Mouse (Mus musculus) neural tube, embryonic 13.5 days (tissue): ENCODE results near the gene Tpcn1. TPM values are rescaled to one million over a fixed set of nuclear protein-coding genes. Genes with fewer than 3 reads are reported as not detected.

ENCODE experiments used
- ATAC-seq: fragments of 200-750 bp; cut with Nextera tagmentation; 2 replicates; pipeline ENCODE4 v1.8.0; 2017; ENCODE audit warnings: low read depth, mild to moderate bottlenecking, moderate TSS enrichment, moderate library complexity
- H3K27ac ChIP-seq: fragments of 300-500 bp; sonication (generic); replicated peaks from 2 replicates; pipeline ENCODE4 v1.5.1; 2015; ENCODE audit warnings: moderate library complexity, mild to moderate bottlenecking, inconsistent platforms
- H3K27me3 ChIP-seq: fragments of 300-500 bp; sonication (generic); 2 replicates; pipeline ENCODE4 v1.6.1; 2015; ENCODE audit warnings: mild to moderate bottlenecking, inconsistent platforms
- H3K36me3 ChIP-seq: fragments of 300-500 bp; sonication (generic); 2 replicates; pipeline ENCODE4 v1.6.1; 2015; ENCODE audit warnings: mild to moderate bottlenecking, inconsistent platforms
- H3K4me1 ChIP-seq: fragments of 300-500 bp; sonication (generic); replicated peaks from 2 replicates; pipeline ENCODE4 v1.6.1; 2015; ENCODE audit warnings: inconsistent platforms
- H3K4me2 ChIP-seq: fragments of 300-500 bp; sonication (generic); 2 replicates; pipeline ENCODE4 v1.6.1; 2015; ENCODE audit warnings: inconsistent platforms, mild to moderate bottlenecking, moderate library complexity
- H3K4me3 ChIP-seq: fragments of 300-500 bp; sonication (generic); 2 replicates; pipeline ENCODE4 v1.5.1; 2015; ENCODE audit warnings: mild to moderate bottlenecking, inconsistent platforms
- H3K9ac ChIP-seq: fragments of 300-500 bp; sonication (generic); 2 replicates; pipeline ENCODE4 v1.6.1; 2015; ENCODE audit warnings: moderate library complexity, mild to moderate bottlenecking, inconsistent platforms
- H3K9me3 ChIP-seq: fragments of 300-500 bp; sonication (generic); 2 replicates; pipeline ENCODE4 v1.6.1; 2016; ENCODE audit warnings: inconsistent platforms
- WGBS: fragments of 180-500 bp; shearing (Covaris S2); methylation state at CpG from one replicate; pipeline ENCODE4 v1.1.7; 2015; 5-methylcytosine and 5-hydroxymethylcytosine counted together
- polyA plus RNA-seq: library from polyadenylated mRNA; unstranded; fragments of >200 nt; fragmentation: Nextera tagmentation; extraction: Ambion mirVana; gene quantifications from 2 replicates; pipeline ENCODE4 v1.2.1, GENCODE M21; 2015

Tpcn1 gene
- polyA plus RNA-seq, 1 experiment from 2014 or later = 22.4 TPM

GRCm38 (mm10) chr5:120563914-120564311 is 24.6 kb downstream of the Tpcn1 start:
- no peaks in the 10 kb centered on the region for H3K9me3 ChIP-seq
- no peaks in the 10 kb centered on the region for H3K27me3 ChIP-seq
- peak overlapping the region; percentile 12; the same call in 1 of the 2 replicates for H3K9ac ChIP-seq
- no peak overlapping the region for H3K4me3 ChIP-seq
- no peaks in the 10 kb centered on the region for H3K36me3 ChIP-seq
- H3K27ac ChIP-seq = peak overlapping the region; percentile 83
- peaks cover 94% of the 10 kb centered on the region for H3K4me1 ChIP-seq
- WGBS = 43% methylated on average over 4 of the region's 4 CpGs
- no peak for ATAC-seq
- no peak overlapping the region for H3K4me2 ChIP-seq

GRCm38 (mm10) chr5:120562956-120563913 is 25.2 kb downstream of the Tpcn1 start:
- no peaks in the 10 kb centered on the region for H3K27me3 ChIP-seq
- no peak overlapping the region for H3K4me3 ChIP-seq
- WGBS = 55% methylated on average over 28 of the region's 28 CpGs
- peak overlapping the region; percentile 83 for H3K27ac ChIP-seq
- 0 out of 2 replicates have a peak overlapping the region, but pooled peaks have one; percentile 1 for H3K4me2 ChIP-seq
- no peaks in the 10 kb centered on the region for H3K36me3 ChIP-seq
- H3K9me3 ChIP-seq = no peaks in the 10 kb centered on the region
- peak overlapping the region; percentile 38; the same call in 1 of the 2 replicates for H3K9ac ChIP-seq
- H3K4me1 ChIP-seq = peaks cover 94% of the 10 kb centered on the region
- ATAC-seq = no peak

- Histone ChIP-seq H3K4me2 (peak overlapping the region; percentile 20), H3K27me3 (no peaks in the 10 kb centered on the region), H3K36me3 (peaks cover 19% of the 10 kb centered on the region), H3K9ac (0 out of 2 replicates have a peak overlapping the region, but pooled peaks have one; percentile 12), H3K4me3 (no peak overlapping the region), H3K9me3 (no peaks in the 10 kb centered on the region), H3K4me1 (peaks cover 70% of the 10 kb centered on the region), H3K27ac (peak overlapping the region; percentile 66)
- no peak; the same call in 1 of the 2 replicates for ATAC-seq
- WGBS = 8% methylated on average over 16 of the region's 16 CpGs
Observed at GRCm38 (mm10) chr5:120560616-120561311, 27.7 kb downstream of the Tpcn1 start.

GRCm38 (mm10) chr5:120560129-120560615 is 28.3 kb downstream of the Tpcn1 start:
- H3K9me3 ChIP-seq = no peaks in the 10 kb centered on the region
- H3K4me2 ChIP-seq = peak overlapping the region; percentile 20
- ATAC-seq = no peak
- H3K27me3 ChIP-seq = no peaks in the 10 kb centered on the region
- 57% methylated on average over 9 of the region's 9 CpGs for WGBS
- H3K27ac ChIP-seq = peak overlapping the region; percentile 66
- H3K4me3 ChIP-seq = no peak overlapping the region
- H3K4me1 ChIP-seq = peaks cover 64% of the 10 kb centered on the region
- H3K9ac ChIP-seq = 0 out of 2 replicates have a peak overlapping the region, but pooled peaks have one; percentile 12
- peaks cover 24% of the 10 kb centered on the region for H3K36me3 ChIP-seq

DNA sequence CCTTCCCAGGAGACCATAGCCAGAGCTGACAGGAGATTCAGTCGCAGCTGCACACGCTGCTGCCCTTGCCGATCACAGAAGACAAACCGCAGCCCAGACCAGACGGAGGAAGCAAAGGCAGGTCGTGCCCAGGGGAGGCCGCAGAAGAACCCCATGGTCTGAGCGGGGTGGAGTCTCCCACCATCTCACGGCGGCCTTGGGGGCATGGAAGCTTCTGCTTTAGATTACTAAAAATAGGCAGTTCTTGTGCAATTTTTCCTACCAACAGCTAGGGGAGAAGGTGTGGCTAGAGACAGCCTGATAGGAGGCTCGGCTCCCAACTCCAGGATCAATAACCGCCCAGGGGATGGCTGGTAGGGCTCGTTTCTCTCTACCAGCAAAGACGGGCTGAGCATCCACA is 29.7 kb downstream of the Tpcn1 start:
- peak overlapping the region; percentile 47 for H3K9ac ChIP-seq
- H3K27ac ChIP-seq = peak overlapping the region; percentile 14
- WGBS = 66% methylated on average over 14 of the region's 14 CpGs
- peaks cover 52% of the 10 kb centered on the region for H3K4me1 ChIP-seq
- H3K9me3 ChIP-seq = no peaks in the 10 kb centered on the region
- H3K36me3 ChIP-seq = peaks cover 37% of the 10 kb centered on the region
- ATAC-seq = no peak
- no peaks in the 10 kb centered on the region for H3K27me3 ChIP-seq
- H3K4me3 ChIP-seq = no peak overlapping the region
- no peak overlapping the region for H3K4me2 ChIP-seq

DNA sequence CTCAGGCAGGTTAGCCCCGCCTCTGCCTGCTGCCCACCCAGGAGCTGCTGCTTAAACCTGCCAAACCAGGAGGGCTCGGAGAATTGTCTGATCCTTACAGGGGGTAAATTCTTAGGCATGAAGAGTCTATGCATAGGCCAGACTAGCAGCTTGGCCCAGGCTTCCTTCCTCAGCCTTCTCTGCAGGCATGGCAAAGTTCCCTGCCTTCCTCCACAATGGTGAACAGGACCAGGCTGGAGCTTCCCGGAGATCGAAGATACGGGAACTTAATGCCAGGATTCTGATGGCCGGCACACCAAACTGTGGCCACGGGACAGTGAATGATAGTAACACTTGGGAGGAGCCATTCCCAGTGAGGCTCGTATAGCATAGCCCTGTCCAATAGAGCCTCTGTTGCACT is 30.4 kb downstream of the Tpcn1 start:
- 77% methylated on average over 8 of the region's 8 CpGs for WGBS
- H3K9ac ChIP-seq = peak overlapping the region; percentile 17; the same call in 1 of the 2 replicates

DNA sequence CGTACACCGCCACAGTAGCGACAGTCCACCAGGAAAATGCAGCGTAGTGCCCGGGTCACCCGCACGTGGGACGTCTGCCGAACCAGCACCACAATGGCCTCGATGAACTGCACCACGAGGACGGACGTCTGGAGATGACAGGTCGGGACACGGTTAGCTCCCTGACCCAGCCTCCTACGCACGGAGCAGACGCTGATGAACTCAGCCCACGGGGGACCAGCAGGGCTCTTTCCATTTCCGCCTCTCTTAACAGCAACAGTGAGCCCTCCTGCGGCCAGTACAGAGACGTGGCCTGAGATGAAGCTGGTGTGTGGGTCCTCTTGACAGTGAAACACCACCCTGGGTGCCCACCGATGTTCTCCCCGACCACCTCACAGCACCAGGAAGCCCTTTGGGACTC is 32.6 kb downstream of the Tpcn1 start:
- Histone ChIP-seq H3K27ac (no peak overlapping the region), H3K9ac (peak overlapping the region; percentile 31; the same call in 1 of the 2 replicates), H3K36me3 (peaks cover 65% of the 10 kb centered on the region), H3K4me2 (no peak overlapping the region), H3K4me1 (peaks cover 25% of the 10 kb centered on the region), H3K9me3 (no peaks in the 10 kb centered on the region), H3K27me3 (no peaks in the 10 kb centered on the region), H3K4me3 (no peak overlapping the region)
- ATAC-seq = no peak
- 83% methylated on average over 24 of the region's 24 CpGs for WGBS

More for the DNA sequence above, 30.4 kb downstream of the Tpcn1 start:
- ATAC-seq = no peak
- Histone ChIP-seq H3K9me3 (no peaks in the 10 kb centered on the region), H3K4me3 (no peak overlapping the region), H3K4me1 (peaks cover 44% of the 10 kb centered on the region), H3K4me2 (no peak overlapping the region), H3K36me3 (peaks cover 44% of the 10 kb centered on the region), H3K27ac (peak overlapping the region; percentile 14; the same call in 1 of the 2 replicates), H3K27me3 (no peaks in the 10 kb centered on the region)

DNA sequence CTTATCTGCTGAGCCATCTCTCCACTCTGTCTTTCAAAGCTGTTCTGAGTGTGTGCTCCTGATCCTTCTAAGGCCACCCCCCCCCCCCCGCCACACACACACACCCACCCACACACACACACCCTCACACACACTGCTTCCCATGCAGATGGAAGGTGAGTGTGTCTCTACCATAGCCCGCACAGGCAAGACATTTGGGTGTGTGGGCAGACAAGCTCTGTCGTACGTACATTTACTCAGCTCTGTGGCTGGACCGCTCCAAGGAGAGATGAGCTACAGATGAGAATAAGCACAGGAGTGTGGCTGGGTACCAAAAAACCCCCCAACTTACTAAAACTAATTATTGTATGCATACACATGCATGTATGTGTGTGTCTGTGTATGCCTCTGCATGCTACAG is 37.8 kb downstream of the Tpcn1 start:
- no peak for ATAC-seq
- 95% methylated on average over 5 of the region's 5 CpGs for WGBS

DNA sequence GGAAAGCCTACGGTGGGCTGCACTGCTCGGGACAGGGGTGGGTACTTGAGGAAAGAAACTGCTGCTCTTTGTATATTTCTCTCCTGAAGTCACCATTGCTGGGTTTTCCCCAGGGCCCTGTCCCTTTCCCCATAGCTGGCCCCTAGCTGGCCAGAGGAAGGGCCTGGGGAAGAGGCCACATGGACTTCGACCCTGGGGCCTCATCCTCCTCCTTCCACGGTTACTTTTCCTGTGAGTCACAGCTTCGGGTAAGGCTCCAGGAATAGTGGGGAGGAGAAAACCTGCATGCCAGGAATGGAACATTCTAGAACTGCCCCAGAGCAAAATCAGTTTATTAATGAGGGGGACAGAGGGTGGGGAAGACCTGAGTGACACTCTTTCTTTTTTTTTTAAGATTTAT is 38.3 kb downstream of the Tpcn1 start:
- H3K4me1 ChIP-seq = no peaks in the 10 kb centered on the region
- H3K9ac ChIP-seq = no peak overlapping the region
- no peak overlapping the region for H3K27ac ChIP-seq
- peaks cover 71% of the 10 kb centered on the region for H3K36me3 ChIP-seq
- no peaks in the 10 kb centered on the region for H3K27me3 ChIP-seq
- H3K4me2 ChIP-seq = no peak overlapping the region
- 83% methylated on average over 5 of the region's 5 CpGs for WGBS
- H3K4me3 ChIP-seq = no peak overlapping the region
- no peak for ATAC-seq
- no peaks in the 10 kb centered on the region for H3K9me3 ChIP-seq

More for the DNA sequence above, 37.8 kb downstream of the Tpcn1 start:
- Histone ChIP-seq H3K4me2 (no peak overlapping the region), H3K9me3 (no peaks in the 10 kb centered on the region), H3K27ac (no peak overlapping the region), H3K36me3 (peaks cover 76% of the 10 kb centered on the region), H3K4me3 (no peak overlapping the region), H3K4me1 (no peaks in the 10 kb centered on the region), H3K27me3 (no peaks in the 10 kb centered on the region), H3K9ac (no peak overlapping the region)

DNA sequence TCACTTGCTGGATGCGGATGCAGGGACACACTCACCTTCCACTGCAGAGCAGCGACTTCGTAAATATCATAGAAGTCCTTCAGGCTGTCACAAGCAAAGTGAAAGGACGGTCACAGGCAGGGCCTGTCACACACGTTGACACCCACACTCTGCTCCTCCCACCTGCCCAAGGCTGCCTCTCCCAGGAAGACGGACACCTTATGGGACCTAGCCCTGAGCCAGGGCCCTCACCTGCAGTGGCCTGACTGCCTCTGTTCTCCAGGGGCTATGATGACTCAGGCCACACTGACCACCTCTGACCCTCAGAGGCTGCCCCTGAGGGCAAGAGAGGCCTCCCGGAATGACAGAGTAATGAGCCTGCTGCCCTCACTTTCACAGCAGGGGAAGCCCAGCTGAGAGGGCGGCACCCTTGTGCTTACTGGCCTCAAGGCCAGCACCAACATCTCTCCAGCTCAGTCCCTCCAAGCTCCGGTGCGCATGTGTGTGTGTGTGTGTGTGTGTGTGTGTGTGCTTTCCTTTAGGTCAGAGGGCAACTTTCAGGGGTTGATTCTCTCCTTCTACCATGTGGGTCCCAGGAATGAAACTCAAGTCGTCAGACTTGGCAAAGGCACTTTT is 40.1 kb downstream of the Tpcn1 start:
- Histone ChIP-seq H3K4me3 (no peak overlapping the region), H3K4me2 (no peak overlapping the region), H3K27me3 (no peaks in the 10 kb centered on the region), H3K9ac (no peak overlapping the region), H3K27ac (no peak overlapping the region), H3K4me1 (no peaks in the 10 kb centered on the region), H3K9me3 (no peaks in the 10 kb centered on the region), H3K36me3 (peaks cover 70% of the 10 kb centered on the region)
- no peak for ATAC-seq
- 66% methylated on average over 11 of the region's 11 CpGs for WGBS

- ATAC-seq = no peak
- no peaks in the 10 kb centered on the region for H3K9me3 ChIP-seq
- H3K9ac ChIP-seq = no peak overlapping the region
- peaks cover 49% of the 10 kb centered on the region for H3K36me3 ChIP-seq
- H3K4me3 ChIP-seq = no peak overlapping the region
- H3K27me3 ChIP-seq = no peaks in the 10 kb centered on the region
- H3K4me1 ChIP-seq = peaks cover 31% of the 10 kb centered on the region
- no peak overlapping the region for H3K27ac ChIP-seq
- 74% methylated on average over 5 of the region's 5 CpGs for WGBS
- H3K4me2 ChIP-seq = no peak overlapping the region
Observed at GRCm38 (mm10) chr5:120536632-120537031, 51.8 kb downstream of the Tpcn1 start.
